Mouse (Mus musculus) urinary bladder, postnatal 14 days (tissue): Measurements from ENCODE around the gene Ltb4r1.
A peak's percentile ranks its signal among the peaks of the same experiment; 100 is the strongest.

Experiments used
- DNase-seq: peaks from one replicate; pipeline ENCODE4 v3.0.0; 2021; ENCODE audit warnings: low spot score

Gene Ltb4r1

DNA sequence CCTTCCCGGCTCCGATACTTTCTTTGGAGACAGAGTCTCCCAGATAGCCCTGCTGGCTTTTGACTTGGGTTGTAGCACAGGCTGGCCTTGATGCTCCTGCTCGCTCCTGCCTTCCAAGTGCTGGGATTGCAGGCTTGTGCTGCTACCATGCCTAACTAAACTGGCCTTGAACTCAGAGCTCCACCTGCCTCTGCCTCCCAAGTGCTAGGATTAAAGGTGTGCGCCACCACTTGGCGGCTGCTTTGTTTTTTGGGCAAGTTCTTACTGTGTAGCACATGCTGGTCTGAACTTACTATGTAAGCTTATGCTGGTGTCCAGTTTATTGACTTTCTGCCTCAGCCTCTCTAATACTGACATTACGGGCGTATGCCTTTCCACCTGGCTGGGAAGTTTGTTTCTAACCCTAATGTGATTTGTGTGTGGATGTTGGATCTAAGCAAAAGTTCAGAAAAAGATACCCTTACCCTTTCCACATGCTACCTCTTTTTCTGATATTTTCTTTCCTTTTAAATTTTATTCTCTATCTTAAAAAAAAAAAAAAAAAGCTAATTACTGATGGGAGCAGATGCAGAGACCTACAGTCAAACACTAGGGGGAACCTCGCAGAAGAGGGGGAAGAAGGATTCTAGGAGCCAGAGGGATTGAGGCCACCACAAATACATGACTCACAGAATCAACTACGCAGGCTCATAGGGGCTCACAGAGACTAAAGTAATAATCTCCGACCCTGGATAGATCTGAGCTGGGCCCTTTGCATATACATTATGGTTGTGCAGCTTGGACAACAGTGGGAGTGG is 18.5 kb upstream of the Ltb4r1 start:
- no peak for DNase-seq

DNA sequence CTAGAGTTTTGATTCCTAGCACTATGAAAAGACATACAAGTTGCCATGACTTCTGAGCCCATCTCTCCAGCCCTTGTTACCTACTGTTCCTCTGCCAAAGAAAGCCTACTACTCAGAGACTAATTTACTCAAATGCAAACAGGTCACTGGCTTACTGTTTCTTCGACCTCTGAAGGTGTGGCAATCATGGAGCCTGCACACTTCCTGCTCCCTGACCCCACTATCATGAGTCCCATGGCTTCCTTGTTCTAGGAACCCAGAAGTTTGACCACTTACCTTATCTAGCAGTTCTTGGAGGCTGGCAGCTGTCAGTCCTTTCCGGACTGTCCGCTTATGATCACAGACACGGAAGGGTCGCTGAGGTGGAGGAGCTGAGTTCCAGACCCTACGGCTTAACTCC is 8.2 kb upstream of the Ltb4r1 start:
- DNase-seq: no peak

- DNase-seq: peak; percentile 54
These were observed 7.4 kb upstream of the Ltb4r1 start, which contains the start of gene Cideb for GRCm38 (mm10) chr14:55758363-55758784. Gene Cideb (minus strand): TSS chr14:55758458.

DNA sequence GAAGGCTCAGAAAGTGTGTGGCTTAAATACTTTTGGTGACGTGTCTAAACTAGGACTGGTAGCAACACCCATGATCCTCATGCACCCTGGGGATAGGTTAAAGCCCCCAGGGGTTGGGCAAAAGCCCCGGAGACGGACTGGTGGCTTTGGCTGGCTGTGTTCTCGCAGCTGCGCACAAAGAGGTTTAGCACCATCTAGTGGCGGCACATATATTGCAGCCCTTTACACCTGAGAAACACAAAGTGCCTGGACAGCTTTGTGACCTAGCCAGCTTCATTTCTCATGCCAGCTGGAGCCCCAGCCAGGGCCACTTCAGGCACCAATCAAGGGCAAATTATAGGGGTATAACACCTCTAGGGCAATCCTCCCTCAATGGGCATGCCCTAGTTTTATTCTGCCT is 5.6 kb upstream of the Ltb4r1 start:
- DNase-seq: peak; percentile 89

DNA sequence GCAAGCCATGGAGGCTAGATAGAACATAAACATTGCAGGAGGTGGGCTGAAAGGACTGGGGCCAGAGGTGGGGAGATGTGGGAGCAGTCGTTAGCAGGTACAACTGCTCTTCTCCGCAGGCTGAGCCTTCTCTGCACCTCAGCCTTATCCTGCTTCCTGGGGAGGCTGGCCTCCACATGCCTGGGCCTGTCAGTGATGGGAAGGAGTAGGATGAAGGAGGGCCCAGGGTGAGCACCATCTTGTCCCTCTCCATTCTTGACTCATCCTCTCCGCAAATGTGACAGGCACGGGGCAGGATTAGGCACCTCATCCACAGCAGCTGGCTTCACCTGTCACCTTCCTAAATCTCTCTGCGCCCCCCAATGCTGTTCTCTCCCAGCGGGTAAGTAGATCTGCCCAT is 4.6 kb upstream of the Ltb4r1 start, which contains the start of gene Ltb4r2:
Ltb4r2 (plus strand) TSS at position 266 of the 400 bp plus-strand sequence.
- no peak for DNase-seq

DNA sequence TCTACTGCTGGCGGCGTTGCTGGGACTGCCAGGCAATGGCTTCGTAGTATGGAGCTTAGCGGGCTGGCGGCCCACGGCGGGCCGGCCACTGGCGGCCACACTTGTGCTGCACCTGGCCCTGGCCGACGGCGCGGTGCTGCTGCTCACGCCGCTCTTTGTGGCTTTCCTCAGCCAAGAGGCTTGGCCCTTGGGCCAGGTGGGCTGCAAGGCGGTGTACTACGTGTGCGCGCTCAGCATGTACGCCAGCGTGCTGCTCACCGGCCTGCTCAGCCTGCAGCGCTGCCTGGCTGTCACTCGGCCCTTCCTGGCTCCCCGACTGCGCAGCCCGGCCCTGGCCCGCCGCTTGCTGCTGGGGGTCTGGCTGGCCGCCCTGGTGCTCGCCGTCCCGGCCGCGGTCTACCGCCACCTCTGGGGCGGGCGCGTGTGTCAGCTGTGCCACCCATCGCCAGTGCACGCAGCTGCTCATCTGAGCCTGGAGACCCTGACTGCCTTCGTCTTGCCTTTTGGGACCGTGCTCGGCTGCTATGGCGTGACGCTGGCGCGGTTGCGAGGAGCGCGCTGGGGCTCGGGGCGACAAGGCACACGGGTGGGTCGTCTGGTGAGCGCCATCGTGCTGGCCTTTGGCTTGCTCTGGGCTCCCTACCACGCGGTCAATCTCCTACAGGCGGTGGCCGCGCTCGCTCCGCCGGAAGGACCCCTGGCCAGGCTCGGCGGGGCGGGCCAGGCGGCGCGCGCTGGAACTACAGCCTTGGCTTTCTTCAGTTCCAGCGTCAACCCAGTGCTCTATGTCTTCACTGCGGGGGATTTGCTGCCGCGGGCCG is 3.6 kb upstream of the Ltb4r1 start:
- peak; percentile 43 for DNase-seq

DNA sequence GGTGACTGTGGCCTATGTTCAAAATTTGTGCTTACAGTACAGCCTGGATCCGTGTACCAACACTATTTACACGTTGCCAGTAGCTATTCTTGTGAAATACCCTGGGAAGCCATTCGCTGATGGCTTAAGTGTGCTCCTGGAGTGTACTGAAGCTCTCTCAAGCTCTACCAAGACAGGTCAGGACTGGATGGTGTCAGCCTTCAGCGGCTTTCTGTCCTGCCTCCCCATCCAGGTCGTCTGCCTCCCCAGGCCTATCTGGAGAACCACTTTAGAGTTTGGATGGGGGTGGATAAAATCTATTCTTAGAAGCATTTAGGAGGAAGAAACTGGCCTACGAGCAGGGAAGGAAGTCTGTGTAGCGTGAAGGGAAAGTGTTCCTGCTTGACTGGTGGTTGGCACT is 2.6 kb upstream of the Ltb4r1 start:
- no peak for DNase-seq

DNA sequence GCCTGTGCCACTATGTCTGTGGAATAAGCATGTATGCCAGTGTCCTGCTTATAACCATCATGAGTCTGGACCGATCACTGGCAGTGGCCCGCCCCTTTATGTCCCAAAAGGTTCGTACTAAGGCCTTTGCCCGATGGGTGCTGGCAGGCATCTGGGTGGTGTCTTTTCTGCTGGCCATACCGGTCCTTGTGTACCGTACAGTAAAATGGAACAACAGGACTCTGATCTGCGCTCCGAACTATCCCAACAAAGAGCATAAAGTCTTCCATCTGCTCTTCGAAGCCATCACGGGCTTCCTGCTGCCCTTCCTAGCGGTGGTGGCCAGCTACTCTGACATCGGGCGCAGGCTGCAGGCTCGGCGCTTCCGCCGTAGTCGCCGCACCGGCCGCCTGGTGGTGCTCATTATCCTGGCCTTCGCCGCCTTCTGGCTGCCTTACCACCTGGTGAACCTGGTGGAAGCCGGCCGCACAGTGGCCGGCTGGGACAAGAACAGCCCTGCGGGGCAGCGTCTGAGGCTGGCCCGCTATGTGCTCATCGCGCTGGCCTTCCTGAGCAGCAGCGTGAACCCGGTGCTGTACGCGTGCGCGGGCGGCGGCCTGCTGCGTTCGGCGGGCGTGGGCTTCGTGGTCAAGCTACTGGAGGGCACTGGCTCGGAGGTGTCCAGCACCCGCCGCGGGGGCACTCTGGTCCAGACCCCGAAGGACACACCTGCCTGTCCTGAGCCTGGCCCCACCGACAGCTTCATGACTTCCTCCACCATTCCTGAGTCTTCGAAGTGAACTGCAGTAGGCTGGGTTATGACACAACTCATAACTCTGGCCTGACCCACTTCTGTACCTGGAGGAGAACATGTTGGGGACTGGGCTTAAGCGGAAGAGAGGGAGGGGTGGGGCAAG is 2.0 kb downstream of the Ltb4r1 start:
- peak; percentile 74 for DNase-seq

DNA sequence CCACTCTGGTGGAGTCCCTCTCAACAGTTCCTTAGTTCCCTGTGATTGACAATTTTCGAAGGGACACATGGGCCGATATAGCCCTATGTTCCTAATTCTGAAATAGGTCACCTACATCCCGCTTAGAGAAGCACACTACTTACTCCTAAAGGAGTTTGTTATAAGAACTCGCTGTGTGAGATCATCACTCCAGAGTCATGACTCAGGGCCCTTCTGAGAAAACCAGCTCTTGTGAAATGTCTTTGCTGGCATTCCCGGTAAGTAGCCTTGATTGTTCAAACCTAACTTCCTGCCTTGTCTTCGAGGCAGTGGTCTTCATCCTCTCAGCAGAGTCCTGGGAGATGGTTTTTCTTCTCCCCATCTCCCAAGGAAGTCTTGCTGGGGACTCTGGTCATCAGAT is 2.8 kb downstream of the Ltb4r1 start:
- no peak for DNase-seq

- DNase-seq: no peak
These were observed 3.4 kb downstream of the Ltb4r1 start for GRCm38 (mm10) chr14:55769087-55769703.

GRCm38 (mm10) chr14:55776711-55777110 is 10.9 kb downstream of the Ltb4r1 start:
- DNase-seq: no peak

GRCm38 (mm10) chr14:55777176-55777575 is 11.4 kb downstream of the Ltb4r1 start:
- DNase-seq: no peak

DNA sequence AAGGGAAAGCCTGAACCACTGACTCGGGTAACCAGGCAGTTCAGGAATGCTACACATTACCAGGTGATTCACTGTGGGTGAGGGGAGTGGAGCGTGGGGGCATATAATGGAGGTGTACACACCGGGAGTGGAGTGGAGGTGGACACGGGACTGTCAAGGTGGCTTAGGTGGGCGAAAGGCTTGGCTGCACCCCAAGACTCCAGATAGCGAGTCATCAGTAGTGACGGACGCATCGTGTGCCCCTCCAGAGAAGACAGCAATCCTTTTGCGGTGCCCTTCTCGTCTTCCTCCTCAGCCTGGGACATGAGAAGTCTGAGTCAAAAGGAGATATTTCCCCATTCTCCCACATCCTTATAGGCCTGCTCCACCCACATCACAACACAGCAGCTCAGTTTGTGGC is 12.0 kb downstream of the Ltb4r1 start:
- no peak for DNase-seq

DNA sequence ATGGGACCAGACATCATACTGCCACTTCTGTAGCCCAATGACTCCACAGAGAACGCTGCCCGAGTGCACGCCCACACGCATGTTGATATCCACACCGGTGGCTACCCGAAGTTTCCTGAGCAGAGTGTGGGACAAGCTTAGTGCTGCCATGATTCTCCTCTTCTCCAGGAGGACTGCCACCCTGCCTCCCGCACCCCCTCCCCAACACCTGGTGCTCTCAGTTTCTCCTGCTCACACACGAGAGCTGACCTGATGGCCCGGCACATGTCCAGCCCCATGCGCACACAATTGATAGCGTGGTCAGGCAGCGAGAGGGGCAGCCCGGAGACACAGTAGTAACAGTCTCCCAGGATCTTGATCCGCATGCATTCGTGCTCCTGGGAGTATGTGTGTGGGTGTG is 12.9 kb downstream of the Ltb4r1 start:
- no peak for DNase-seq

GRCm38 (mm10) chr14:55779656-55780055 is 13.9 kb downstream of the Ltb4r1 start:
- DNase-seq: peak; percentile 2

DNA sequence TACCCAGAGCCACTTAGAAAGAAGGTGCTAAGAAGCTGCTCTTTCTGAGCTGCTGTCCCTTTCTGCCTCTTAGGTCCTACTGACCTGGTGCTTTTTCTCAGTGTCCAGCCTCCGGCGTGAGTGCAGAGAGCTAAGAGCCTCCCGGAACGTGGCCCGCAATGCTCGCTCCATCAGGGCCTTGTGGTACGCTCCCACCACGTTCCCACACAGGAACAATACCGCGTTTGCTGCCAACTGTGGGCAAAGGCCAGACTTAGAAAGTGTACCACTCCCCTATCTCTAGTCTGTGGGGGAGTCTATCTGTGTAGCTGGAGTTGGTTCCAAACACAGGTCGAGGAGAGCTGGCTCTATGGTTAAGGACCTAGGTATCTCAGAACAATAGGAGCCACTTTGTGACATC is 15.0 kb downstream of the Ltb4r1 start:
- peak; percentile 2 for DNase-seq

DNA sequence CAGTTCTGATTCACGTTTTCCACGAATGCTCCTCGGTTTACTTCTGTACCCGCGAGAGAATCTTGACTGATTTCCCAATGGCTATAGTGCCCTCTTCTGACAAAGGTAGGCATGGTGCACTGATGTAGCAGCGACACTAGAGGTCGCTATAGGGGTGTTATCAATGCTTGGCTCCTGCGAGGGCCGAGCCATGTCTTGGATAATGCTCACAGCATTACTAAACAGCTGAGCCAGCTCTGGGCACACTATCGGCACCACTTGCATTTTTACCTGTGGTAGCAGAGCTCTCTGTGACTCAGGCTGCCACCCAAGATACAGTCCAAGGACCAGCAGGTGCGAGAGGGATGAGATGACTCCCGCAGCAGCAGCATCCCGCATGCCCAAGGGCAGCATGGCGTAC is 15.5 kb downstream of the Ltb4r1 start:
- DNase-seq: peak; percentile 63

DNA sequence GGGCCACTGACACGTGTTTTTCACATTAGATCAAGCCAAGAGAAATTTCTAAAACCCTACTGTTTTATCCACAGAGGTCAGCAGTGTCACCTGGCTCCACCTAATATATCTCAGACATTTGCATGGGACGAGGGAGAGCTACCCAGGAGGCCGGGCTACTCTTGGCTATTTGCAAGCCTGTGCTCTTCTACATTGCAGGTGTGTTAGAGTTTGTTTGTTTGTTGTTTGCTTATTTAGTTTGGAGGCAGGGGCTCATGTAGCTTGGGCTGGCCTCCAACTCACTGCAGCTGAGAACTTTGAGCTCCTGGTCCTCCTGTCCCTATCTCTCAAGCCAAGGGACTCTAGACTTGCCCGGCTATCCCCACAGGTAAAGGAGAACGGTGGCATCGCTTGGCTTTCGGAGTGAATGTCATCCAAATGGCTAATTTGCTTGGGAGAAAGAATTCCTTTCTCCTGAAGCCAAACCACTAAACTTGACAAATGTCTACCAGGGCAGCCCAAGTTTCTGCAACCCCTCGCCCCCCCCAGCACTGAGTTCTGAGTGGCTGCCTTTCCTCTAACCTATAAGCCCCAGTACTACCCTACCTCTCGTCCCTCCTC is 16.7 kb downstream of the Ltb4r1 start:
- DNase-seq: no peak

GRCm38 (mm10) chr14:55783171-55783957 is 17.6 kb downstream of the Ltb4r1 start:
- no peak for DNase-seq

DNA sequence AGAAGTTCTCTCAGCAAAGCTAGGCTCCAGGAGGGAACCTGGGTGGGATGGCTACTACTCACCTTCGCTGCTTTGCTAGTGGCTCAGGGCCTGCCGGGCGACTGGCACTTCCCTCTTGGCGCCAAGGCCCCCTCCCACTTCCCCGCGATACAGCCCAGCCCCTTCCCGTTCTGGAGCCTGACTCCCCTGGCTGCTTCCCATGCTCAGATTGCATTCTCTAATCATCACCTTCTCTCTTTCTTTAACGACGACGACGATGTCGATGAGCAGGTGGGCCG is 18.1 kb downstream of the Ltb4r1 start, which contains the start of gene Adcy4:
Adcy4 (minus strand) TSS at position 138 of the 278 bp plus-strand sequence.
- no peak for DNase-seq

- DNase-seq: no peak
These were observed 19.4 kb downstream of the Ltb4r1 start for GRCm38 (mm10) chr14:55785195-55785594.
